ENCODE assay signal across 9 mouse cellular contexts in the genomic region with DNA sequence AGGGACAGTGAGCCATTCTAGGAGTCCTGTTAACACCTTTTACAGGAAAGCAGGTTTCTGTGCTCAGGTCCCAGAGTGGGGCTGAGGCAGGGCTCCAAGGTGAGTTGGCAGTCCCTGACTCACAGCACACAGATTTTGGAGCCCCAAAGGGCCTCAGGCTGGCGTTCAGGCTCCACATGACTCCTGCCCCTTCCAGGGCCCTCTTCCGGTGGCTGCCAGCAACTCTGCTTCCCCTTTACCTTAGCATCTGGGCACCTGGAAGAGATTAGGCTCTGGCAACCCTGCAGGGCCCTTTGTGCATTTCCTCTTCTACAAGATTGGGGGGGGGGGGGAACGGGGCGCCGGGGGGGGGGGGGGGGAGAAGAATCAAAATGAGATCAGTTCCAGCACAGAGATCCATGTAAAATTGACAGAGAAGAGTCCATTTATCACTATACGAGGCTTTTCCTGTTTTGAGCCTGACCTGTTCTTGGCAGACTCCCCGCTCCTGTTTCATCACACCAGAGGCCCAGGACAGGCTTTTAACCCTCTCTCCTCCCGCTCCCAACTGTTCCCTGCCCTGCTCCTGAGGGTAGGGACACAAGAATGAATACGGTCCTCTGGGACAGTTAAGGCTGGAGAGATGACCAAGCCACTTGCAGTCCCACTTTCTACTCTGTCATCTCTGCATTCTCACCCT.
DNase-seq lines count a peak whose midpoint lies in the region; ATAC-seq and TF ChIP-seq lines count a peak whose summit lies in the region.
"Had no signal": no experiment of that assay in that cellular context is flagged by ENCODE, and none has a peak within 500 bp of the region (broad histone marks: within the 10 kb centered on the region; RNA-seq: fewer than 3 reads in every experiment).

No protein-coding gene starts in this region.

- no peak for TF ChIP-seq POLR2A in kidney, adult 2 months (IDR thresholded peaks at IDR 0.05; ENCODE audit: low read depth, low read length)

- no peaks in the 10 kb centered on the region for H3K36me3 ChIP-seq in midbrain, embryonic 10.5 days
- no peaks in the 10 kb centered on the region for H3K36me3 ChIP-seq in midbrain, postnatal 0 days (ENCODE audit: insufficient read depth, low read length)
- H3K36me3 ChIP-seq in kidney, adult 2 months (ENCODE audit: control insufficient read depth, insufficient read depth, low read length) = no peaks in the 10 kb centered on the region
- H3K36me3 ChIP-seq in midbrain, embryonic 16.5 days (ENCODE audit: control insufficient read depth, insufficient read depth, low read length) = no peaks in the 10 kb centered on the region
- no peaks in the 10 kb centered on the region for H3K36me3 ChIP-seq in hindbrain, embryonic 13.5 days

- H3K4me2 ChIP-seq in midbrain, postnatal 0 days (ENCODE audit: low read depth, low read length, poor library complexity, severe bottlenecking) = no peak overlapping the region
- no peak overlapping the region for H3K4me2 ChIP-seq in midbrain, embryonic 16.5 days (ENCODE audit: low read length)
- H3K4me2 ChIP-seq in hindbrain, embryonic 13.5 days = no peak overlapping the region

- no peaks in the 10 kb centered on the region for H3K27me3 ChIP-seq in midbrain, embryonic 10.5 days (ENCODE audit: low read depth, poor library complexity, severe bottlenecking)
- no peaks in the 10 kb centered on the region for H3K27me3 ChIP-seq in midbrain, postnatal 0 days (ENCODE audit: insufficient read depth, low read length)
- H3K27me3 ChIP-seq in kidney, adult 2 months (replicated peaks; ENCODE audit: control insufficient read depth, insufficient read depth, low read length) = no peaks in the 10 kb centered on the region
- H3K27me3 ChIP-seq in midbrain, embryonic 16.5 days (ENCODE audit: control insufficient read depth, insufficient read depth, low read depth, low read length) = no peaks in the 10 kb centered on the region
- no peaks in the 10 kb centered on the region for H3K27me3 ChIP-seq in hindbrain, embryonic 13.5 days

- peaks cover 11% of the 10 kb centered on the region for H3K4me1 ChIP-seq in midbrain, embryonic 10.5 days
- no peaks in the 10 kb centered on the region for H3K4me1 ChIP-seq in midbrain, postnatal 0 days (ENCODE audit: insufficient read depth, low read length)
- peaks cover 18% of the 10 kb centered on the region; the same call in 1 of the 2 replicates for H3K4me1 ChIP-seq in kidney, adult 2 months (ENCODE audit: control insufficient read depth, insufficient read depth, low read length)
- H3K4me1 ChIP-seq in midbrain, embryonic 16.5 days (ENCODE audit: control insufficient read depth, insufficient read depth, low read length) = no peaks in the 10 kb centered on the region; the same call in 1 of the 2 replicates
- peaks cover 5% of the 10 kb centered on the region for H3K4me1 ChIP-seq in hindbrain, embryonic 13.5 days (replicated peaks)

- 54% methylated on average over 6 of the region's 9 CpGs for WGBS in midbrain, embryonic 10.5 days
- WGBS in midbrain, postnatal 0 days = 39% methylated on average over 6 of the region's 9 CpGs
- WGBS in kidney, adult 2 months = 31% methylated on average over 8 of the region's 9 CpGs
- WGBS in midbrain, embryonic 16.5 days = 35% methylated on average over 6 of the region's 9 CpGs
- 36% methylated on average over 8 of the region's 9 CpGs for WGBS in hindbrain, embryonic 13.5 days

- H3K27ac ChIP-seq in midbrain, embryonic 10.5 days (replicated peaks) = peak overlapping the region; percentile 55
- H3K27ac ChIP-seq in midbrain, postnatal 0 days (ENCODE audit: low read depth, low read length) = no peak overlapping the region
- H3K27ac ChIP-seq in kidney, adult 2 months (ENCODE audit: insufficient read depth, low read depth, low read length) = peak overlapping the region; percentile 53
- no peak overlapping the region for H3K27ac ChIP-seq in midbrain, embryonic 16.5 days (ENCODE audit: low read length)
- no peak overlapping the region for H3K27ac ChIP-seq in hindbrain, embryonic 13.5 days
- H3K27ac ChIP-seq: liver, embryonic 14.5 days had no signal

- H3K9ac ChIP-seq in midbrain, postnatal 0 days (replicated peaks; ENCODE audit: low read length, poor library complexity, severe bottlenecking) = no peak overlapping the region
- no peak overlapping the region for H3K9ac ChIP-seq in midbrain, embryonic 16.5 days (ENCODE audit: low read depth, low read length)
- H3K9ac ChIP-seq in hindbrain, embryonic 13.5 days = no peak overlapping the region
- H3K9ac ChIP-seq: liver, embryonic 14.5 days had no signal

- H3K4me3 ChIP-seq in midbrain, embryonic 10.5 days = no peak overlapping the region
- no peak overlapping the region for H3K4me3 ChIP-seq in midbrain, postnatal 0 days (ENCODE audit: low read depth, low read length)
- no peak overlapping the region for H3K4me3 ChIP-seq in kidney, adult 2 months (ENCODE audit: insufficient read depth, low read depth, low read length)
- H3K4me3 ChIP-seq in midbrain, embryonic 16.5 days (ENCODE audit: low read depth, low read length) = no peak overlapping the region
- H3K4me3 ChIP-seq in hindbrain, embryonic 13.5 days = no peak overlapping the region

- no peak for ATAC-seq in midbrain, postnatal 0 days (ENCODE audit: low FRiP score)
- no peak for ATAC-seq in midbrain, embryonic 16.5 days
- ATAC-seq in hindbrain, embryonic 13.5 days (ENCODE audit: low FRiP score) = no peak

- TF ChIP-seq CTCF in midbrain, postnatal 0 days (IDR thresholded peaks at IDR 0.05) = no peak
- no peak for TF ChIP-seq CTCF in kidney, adult 2 months (conservative IDR thresholded peaks at IDR 0.05; ENCODE audit: insufficient read depth, insufficient read length, low read depth, low read length)

- no peaks in the 10 kb centered on the region for H3K9me3 ChIP-seq in midbrain, embryonic 10.5 days (replicated peaks)
- no peaks in the 10 kb centered on the region for H3K9me3 ChIP-seq in midbrain, postnatal 0 days (ENCODE audit: low read length)
- no peaks in the 10 kb centered on the region for H3K9me3 ChIP-seq in midbrain, embryonic 16.5 days (replicated peaks; ENCODE audit: control insufficient read depth, low read length, poor library complexity, severe bottlenecking)
- no peaks in the 10 kb centered on the region for H3K9me3 ChIP-seq in hindbrain, embryonic 13.5 days

- no peak for DNase-seq in midbrain, embryonic 10.5 days (ENCODE audit: low spot score)
- DNase-seq in midbrain, postnatal 0 days (ENCODE audit: low spot score) = no peak
- peak; percentile 48 for DNase-seq in cerebellum, adult 9-10 months
- peak; percentile 67 for DNase-seq in kidney, adult 2 months
- DNase-seq in naive thymus-derived CD4-positive, alpha-beta T cell, adult 2 months (ENCODE audit: low read depth) = peak; percentile 67
- no peak for DNase-seq in urinary bladder, adult 2 months (ENCODE audit: low spot score)

Comparison
In these comparisons a context has a peak if more than half of its experiments do, and no peak if none do; other contexts are left out.
1. H3K27ac ChIP-seq: peak in midbrain, embryonic 10.5 days (single experiment) and kidney, adult 2 months (single experiment); none in midbrain, postnatal 0 days (single experiment), midbrain, embryonic 16.5 days (single experiment) and hindbrain, embryonic 13.5 days (single experiment).
2. DNase-seq: peak in cerebellum, adult 9-10 months (single experiment), kidney, adult 2 months (single experiment) and naive thymus-derived CD4-positive, alpha-beta T cell, adult 2 months (single experiment); none in midbrain, embryonic 10.5 days (single experiment), midbrain, postnatal 0 days (single experiment) and urinary bladder, adult 2 months (single experiment).